Mouse (Mus musculus) hematopoietic stem cell, adult 5-6 weeks (primary cell): ENCODE results near the gene Tbc1d9. TPM values are rescaled to one million over a fixed set of nuclear protein-coding genes. Genes with fewer than 3 reads are reported as not detected.
"Not testable (repeated sequence)": the region's sequence is repeated elsewhere in the genome, so short reads cannot be mapped to it uniquely, and the experiment has no call there.

Experiments
- ATAC-seq, 2 experiments: fragments of 125-278 bp in 1 of 2; replicated peaks in 1 of 2; 2 replicates each; pipeline ENCODE4 v1.8.0; 2016 to 2017; ENCODE audit warnings: inconsistent platforms in 2 of 2, mild to moderate bottlenecking in 2 of 2, moderate number of reproducible peaks in 2 of 2, low read depth in 1 of 2, moderate TSS enrichment in 1 of 2; ENCODE audit not compliant: low FRiP score in 2 of 2, poor library complexity in 2 of 2, severe bottlenecking in 2 of 2, insufficient read depth in 1 of 2, low TSS enrichment in 1 of 2
- total RNA-seq: library from RNA; stranded (forward); fragments of 172-1452, 232-1000 nt; gene quantifications from 2 replicates; pipeline ENCODE4 v1.2.3, GENCODE M21; 2017

Tbc1d9 gene
- total RNA-seq, 1 experiment from 2014 or later, result 16.9 TPM

- no peak for ATAC-seq
Measured at GRCm38 (mm10) chr8:83272464-83272863, 107.3 kb downstream of the Tbc1d9 start.

- peak in 1 of 2 experiments; percentile 53; a peak in 1 of 4 replicates for ATAC-seq
Measured at GRCm38 (mm10) chr8:83274470-83274869, 109.3 kb downstream of the Tbc1d9 start.

DNA sequence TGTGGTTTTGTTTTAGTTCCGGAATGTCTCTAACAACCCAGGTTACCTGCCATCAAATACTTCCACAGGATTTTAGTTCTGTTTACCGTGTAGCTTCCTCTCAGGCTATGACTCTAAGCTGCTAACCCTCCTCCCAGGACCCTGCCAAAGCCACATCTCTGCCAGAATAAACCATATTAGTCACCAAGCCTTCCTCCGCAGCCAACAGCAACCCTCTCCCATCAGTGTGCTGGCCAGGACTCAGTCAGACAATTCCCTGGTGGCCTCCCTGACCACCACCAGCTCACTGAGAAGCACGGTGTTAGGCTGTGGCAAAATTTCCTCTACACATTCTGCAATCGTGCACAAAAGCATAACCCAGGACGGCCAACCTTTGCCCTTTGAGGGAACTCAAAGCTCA, 113.3 kb downstream of the Tbc1d9 start:
- ATAC-seq, result no peak

- ATAC-seq, result no peak
Measured at GRCm38 (mm10) chr8:83285391-83285790, 120.2 kb downstream of the Tbc1d9 start.

DNA sequence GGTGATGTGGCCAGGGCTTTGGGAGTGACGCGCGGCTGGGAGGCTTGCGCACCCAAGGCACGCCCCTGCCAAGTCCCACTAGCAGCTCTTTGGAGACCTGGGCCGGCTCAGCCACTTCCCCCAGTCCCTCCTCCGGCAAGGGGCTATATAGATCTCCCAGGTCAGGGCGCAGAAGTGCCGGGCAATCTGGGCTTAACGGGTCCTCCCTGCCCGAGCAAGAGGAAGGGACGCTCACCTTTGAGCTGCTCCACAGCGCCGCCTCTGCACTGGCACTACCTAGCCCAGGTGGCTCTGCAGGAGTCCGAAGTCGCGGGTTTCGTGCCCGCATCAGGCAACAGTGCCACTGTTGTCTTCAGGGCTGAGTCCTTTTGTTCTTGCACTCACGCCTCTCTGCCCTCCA, 125.0 kb downstream of the Tbc1d9 start, which contains the start of gene Ucp1:
TSS of gene Ucp1 (plus strand) at position 177 of the 400 bp plus-strand sequence.
- ATAC-seq, result peak; percentile 29 to 46; a peak in 2 of 4 replicates

DNA sequence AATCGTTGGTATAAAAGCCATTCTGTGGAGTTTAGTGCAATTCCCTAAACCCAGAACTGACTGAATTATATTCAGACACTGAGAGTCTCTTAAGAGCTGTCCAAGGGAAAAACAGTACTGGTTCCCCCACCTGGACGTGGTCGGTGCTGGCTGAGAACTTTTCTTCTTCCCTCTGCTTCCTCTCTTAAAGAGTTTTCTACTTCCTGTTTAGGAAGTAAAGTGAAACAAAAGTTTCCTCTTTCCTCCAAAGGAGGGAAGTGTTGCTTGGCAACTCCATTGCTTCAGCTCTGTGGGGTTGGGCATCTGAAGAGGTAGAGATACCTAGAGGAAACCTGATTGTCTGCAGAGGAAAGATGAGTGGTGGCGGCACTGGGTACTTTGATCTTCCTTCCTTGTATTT, 132.2 kb downstream of the Tbc1d9 start:
- no peak for ATAC-seq

DNA sequence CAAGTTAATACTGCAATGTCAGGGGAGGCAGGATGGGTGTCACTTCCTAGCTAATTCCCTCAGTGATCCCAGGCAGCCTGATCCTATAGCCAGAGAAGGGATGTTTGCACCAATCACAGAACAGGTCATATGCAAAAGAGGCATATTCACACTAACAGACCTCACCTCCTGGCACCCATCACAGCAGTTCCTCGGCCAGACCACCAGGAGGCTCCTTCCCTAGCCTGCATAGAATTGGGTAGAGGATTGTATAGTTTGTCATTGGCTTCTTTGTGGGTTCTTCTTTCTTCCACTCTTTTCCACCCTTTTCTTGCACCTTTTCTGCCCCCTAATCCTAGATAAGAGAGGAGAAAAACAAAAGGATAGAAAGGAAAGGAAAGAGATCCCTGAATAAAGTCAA, 135.0 kb downstream of the Tbc1d9 start:
- peak; percentile 49 to 62; a peak in 1 of 4 replicates for ATAC-seq

- ATAC-seq, result no peak
Measured at GRCm38 (mm10) chr8:83304946-83305345, 139.8 kb downstream of the Tbc1d9 start.

DNA sequence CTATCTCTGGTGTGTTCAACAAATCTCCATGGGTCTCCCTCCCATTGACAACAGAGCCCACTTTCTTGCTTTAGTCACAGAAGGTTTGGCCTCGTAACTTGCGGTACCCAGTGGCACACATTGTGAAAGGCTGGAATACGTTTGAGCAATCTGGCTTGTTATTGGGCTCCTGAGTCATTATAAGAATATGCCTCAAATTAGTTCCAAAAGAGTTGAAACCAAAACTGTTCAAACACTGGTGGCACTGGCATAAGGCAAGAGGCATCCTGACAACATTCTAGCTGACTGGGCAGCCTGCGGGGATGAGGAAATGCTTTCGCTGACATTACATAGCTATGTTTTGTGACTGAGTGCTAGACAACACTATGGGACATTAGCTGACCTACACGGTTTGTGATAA, 144.7 kb downstream of the Tbc1d9 start:
- no peak for ATAC-seq

DNA sequence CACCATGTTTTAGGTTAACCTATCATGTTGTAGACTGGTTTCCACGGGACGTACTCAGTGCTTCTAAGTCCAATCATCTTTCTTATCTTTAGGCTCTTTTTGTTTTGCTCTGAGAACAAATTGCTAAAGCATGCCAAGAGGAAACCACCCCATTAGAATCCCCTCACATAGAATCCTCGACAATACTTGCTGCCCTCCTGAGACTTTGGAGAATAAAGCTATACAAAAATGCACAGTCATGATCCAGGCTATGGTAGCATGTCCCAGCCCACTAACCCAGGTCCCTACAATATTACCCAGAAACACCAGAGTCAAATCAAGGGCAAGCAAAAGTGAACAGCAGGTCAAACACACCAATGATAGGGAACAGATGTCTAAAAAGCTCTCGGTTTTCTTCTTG, 149.9 kb downstream of the Tbc1d9 start:
- not testable (repeated sequence) for ATAC-seq

GRCm38 (mm10) chr8:83315691-83316090, 150.5 kb downstream of the Tbc1d9 start:
- ATAC-seq, result no peak

GRCm38 (mm10) chr8:83320543-83320942, 155.4 kb downstream of the Tbc1d9 start:
- ATAC-seq, result no peak

DNA sequence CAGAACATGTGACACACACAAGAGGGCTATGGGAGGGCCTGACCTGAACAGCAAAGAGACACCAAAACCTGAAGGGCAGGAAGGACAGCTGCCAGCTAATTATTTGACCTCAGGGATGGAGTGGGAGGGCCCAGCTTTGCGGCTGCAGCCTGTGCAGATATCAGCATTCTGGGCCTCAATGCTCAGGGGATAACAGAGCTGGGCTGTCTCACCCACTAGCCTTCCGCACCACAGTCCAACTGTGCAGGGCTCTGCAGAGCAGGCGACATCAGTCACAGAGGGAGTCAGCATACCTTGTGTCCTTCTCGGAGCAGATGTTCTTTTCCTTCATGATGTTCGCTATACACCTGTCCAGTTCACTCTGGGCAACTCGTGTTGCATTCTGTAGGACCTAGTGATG, 157.2 kb downstream of the Tbc1d9 start:
- ATAC-seq, result no peak

Other genes starting within 250 kb of the Tbc1d9 start
- gene Gm10645, start 818 bp downstream of the Tbc1d9 start, total RNA-seq, result 0.56 and 2.2 TPM in 2 replicates
- gene Ucp1, start 125.0 kb downstream of the Tbc1d9 start, total RNA-seq, result not detected in 2 replicates
- gene Elmod2, start 167.1 kb downstream of the Tbc1d9 start, total RNA-seq, result 17.9 and 25.4 TPM in 2 replicates
- not detected in 2 replicates for gene Mgat4d, start 183.1 kb downstream of the Tbc1d9 start, total RNA-seq
- gene Clgn, start 224.5 kb downstream of the Tbc1d9 start, total RNA-seq, result 0.25 TPM in 1 of 2 replicates, not detected in the other